Mouse (Mus musculus) cerebellum, adult 2 months (tissue): ENCODE measurements at regions not wholly inside any gene's neighbourhood (a gene's known extent, or its start where the extent isn't known, plus 50 kb on each side); places are given as distances from the start of the nearest gene placed in this dataset.

Source experiments
- DNase-seq, 2 experiments: peaks; one replicate each; pipeline ENCODE4 v3.0.0; 2021
- H3K27ac ChIP-seq: fragments of 200-500 bp; 2 replicates; pipeline ENCODE4 v1.5.1; 2012; ENCODE audit warnings: low read length, control low read depth, inconsistent platforms; ENCODE audit not compliant: insufficient read depth
- H3K27me3 ChIP-seq: fragments of 200-500 bp; 2 replicates; pipeline ENCODE4 v1.6.1; 2012; ENCODE audit warnings: inconsistent platforms, mild to moderate bottlenecking, low read length, moderate library complexity; ENCODE audit not compliant: control insufficient read depth, insufficient read depth
- H3K4me1 ChIP-seq: fragments of 200-500 bp; 2 replicates; pipeline ENCODE4 v1.6.1; 2011; ENCODE audit warnings: low read length; ENCODE audit not compliant: control insufficient read depth, insufficient read depth
- H3K4me3 ChIP-seq: fragments of 200-500 bp; replicated peaks from 2 replicates; pipeline ENCODE3; 2011; ENCODE audit warnings: mild to moderate bottlenecking, low read depth, low read length, control low read depth; ENCODE audit not compliant: insufficient read depth
- CTCF ChIP-seq: fragments of 200-500 bp; IDR thresholded peaks from 2 replicates; pipeline ENCODE4 v1.5.1; 2011; ENCODE audit warnings: low read depth, mild to moderate bottlenecking, control low read depth, low read length, moderate library complexity, borderline replicate concordance; ENCODE audit not compliant: insufficient read depth
- POLR2A ChIP-seq: fragments of 200-500 bp; IDR thresholded peaks from 2 replicates; pipeline ENCODE4 v1.6.1; 2011; ENCODE audit warnings: low read length, control low read depth, borderline replicate concordance; ENCODE audit not compliant: insufficient read depth
- WGBS: fragments of 180-500 bp; shearing (Covaris S2); methylation state at CpG from one replicate; pipeline ENCODE4 v1.1.7; 2018; 5-methylcytosine and 5-hydroxymethylcytosine counted together

DNA sequence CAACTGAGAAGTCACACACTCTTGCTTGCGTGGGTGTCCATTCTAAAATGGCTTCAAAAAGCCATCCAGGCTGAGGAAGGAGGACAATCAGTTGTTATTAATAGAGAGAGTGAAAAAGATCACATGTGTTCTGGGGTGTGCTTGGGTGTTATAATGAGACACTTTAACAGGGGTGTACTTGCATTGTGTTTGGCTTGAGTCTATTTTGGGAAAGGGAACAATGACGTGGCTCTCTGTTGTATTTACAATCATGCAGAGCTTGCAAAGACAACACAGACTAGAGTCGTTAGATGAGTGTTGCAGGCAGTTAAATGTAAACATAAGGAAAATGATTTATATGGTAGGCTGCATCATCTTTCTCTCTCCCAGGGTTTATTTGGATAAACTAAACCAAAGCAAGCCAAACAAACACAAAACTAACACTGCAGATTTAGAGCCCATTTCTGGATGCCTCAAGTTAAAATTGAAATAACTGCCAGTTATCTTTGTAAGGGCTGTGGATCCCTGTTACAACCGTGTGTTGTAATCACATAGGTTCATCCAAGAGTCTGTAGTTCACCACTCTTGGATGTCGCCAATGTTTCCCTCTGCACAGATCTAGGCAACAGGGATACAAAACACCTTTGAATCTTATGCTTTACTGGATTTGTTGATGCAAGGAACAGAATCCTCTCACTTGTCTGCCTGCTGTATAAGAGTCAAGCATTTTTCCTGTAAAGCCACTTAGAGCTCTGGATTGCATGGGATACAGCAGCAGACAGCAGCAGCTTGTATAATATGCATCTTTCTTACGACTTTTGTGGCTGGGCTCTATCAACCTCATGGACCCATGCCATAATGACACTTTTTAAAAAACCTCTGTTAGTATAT, 139.9 kb upstream of the Rgmb start:
- H3K27me3 ChIP-seq: no peaks in the 10 kb centered on the region
- no peak overlapping the region for H3K4me3 ChIP-seq
- H3K4me1 ChIP-seq: no peaks in the 10 kb centered on the region
- H3K27ac ChIP-seq: no peak overlapping the region
- 80% methylated on average over 6 of the region's 6 CpGs for WGBS
- TF ChIP-seq CTCF: no peak
- no peak for TF ChIP-seq POLR2A
- no peak for DNase-seq

DNA sequence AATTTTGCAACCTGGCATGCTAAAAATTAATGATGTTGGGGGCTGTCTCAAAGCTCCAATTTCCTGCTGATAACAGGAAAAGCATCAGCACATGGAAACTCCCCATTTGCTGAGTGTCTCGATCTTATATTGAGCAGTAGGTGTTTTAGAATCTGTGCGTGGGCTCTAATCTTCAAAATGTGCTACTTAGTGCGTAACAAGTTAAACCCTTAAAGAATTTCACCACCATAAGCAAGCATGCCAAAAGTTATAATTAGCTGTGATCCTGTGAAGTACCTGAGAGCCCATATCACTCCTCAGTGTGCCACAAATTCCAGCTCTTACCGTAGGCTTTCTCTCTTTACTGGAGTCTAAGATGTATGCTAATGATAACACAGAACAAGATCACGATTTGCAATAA, 137.5 kb upstream of the Rgmb start:
- Histone ChIP-seq H3K4me3 (no peak overlapping the region), H3K27ac (no peak overlapping the region), H3K4me1 (no peaks in the 10 kb centered on the region), H3K27me3 (no peaks in the 10 kb centered on the region)
- WGBS: 86% methylated on average over 5 of the region's 5 CpGs
- no peak for TF ChIP-seq CTCF
- TF ChIP-seq POLR2A: no peak
- no peak for DNase-seq

DNA sequence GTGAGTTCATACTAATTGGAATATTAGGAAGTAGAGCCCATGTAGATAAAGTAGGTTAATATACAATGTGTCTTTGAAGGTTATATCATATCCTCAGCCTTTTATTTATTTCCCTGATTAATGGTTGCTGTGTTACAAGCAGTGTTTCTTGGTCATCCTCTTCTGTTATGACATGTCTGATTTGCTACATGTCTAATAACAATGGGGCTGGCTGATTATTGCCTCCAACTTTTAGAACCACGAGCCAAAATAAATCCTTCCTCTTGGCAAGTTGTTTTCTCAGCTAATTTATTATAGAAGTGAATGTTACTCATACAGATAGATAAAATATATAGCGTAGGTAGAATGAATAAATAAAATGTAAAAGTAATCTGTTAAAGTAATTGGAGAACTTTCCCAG, 124.8 kb upstream of the Rgmb start:
- no peaks in the 10 kb centered on the region for H3K27me3 ChIP-seq
- no peak for DNase-seq
- whole genome bisulfite sequencing: 71% methylated on average over 2 of the region's 2 CpGs
- H3K27ac ChIP-seq: no peak overlapping the region
- no peak for TF ChIP-seq POLR2A
- no peak for TF ChIP-seq CTCF
- no peaks in the 10 kb centered on the region for H3K4me1 ChIP-seq
- H3K4me3 ChIP-seq: no peak overlapping the region

DNA sequence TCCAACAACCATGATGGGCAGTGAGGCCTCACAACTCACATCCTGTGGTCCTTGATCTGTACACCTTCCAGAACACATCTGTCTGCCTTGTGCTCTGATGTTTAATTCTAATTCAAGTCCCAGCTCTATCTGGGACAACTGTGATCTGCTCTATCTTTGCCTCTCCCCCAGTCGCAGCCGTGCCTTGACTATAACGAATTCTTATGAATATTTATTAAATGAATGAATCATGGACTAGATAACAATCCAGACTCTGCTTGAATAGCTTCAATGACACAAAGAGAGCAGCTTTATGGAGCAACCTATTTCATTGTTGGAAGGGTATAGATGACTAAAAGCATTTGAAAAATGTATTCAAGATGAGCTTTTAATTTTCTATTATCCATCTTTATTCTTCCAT, 120.8 kb upstream of the Rgmb start:
- no peaks in the 10 kb centered on the region for H3K27me3 ChIP-seq
- H3K4me3 ChIP-seq: no peak overlapping the region
- no peak for TF ChIP-seq POLR2A
- TF ChIP-seq CTCF: no peak
- no peak for DNase-seq
- 25% methylated on average over 3 of the region's 3 CpGs for WGBS
- H3K4me1 ChIP-seq: no peaks in the 10 kb centered on the region
- no peak overlapping the region for H3K27ac ChIP-seq

DNA sequence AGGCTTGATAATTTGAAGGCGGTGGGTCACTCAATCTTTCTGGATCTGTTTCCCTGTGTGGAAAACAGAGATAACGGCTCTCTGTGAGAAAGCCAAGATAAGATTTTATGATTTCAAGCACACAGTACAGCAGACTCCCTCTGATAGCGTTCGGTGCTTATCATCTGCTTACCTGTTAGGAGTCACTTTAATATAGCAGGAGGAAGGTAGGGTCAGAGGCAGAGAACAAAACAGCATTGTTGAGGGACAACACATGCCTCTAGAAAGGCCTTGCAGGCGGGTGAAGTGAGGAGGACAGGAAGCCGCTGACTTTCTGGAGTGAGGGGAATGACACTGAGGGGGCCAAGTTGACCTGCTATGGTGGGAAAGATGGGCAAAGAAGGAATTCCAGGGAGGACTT, 118.9 kb upstream of the Rgmb start:
- Histone ChIP-seq H3K27me3 (no peaks in the 10 kb centered on the region), H3K4me1 (no peaks in the 10 kb centered on the region), H3K27ac (no peak overlapping the region), H3K4me3 (no peak overlapping the region)
- no peak for TF ChIP-seq POLR2A
- TF ChIP-seq CTCF: no peak
- DNase-seq: no peak
- 80% methylated on average over 6 of the region's 6 CpGs for WGBS

DNA sequence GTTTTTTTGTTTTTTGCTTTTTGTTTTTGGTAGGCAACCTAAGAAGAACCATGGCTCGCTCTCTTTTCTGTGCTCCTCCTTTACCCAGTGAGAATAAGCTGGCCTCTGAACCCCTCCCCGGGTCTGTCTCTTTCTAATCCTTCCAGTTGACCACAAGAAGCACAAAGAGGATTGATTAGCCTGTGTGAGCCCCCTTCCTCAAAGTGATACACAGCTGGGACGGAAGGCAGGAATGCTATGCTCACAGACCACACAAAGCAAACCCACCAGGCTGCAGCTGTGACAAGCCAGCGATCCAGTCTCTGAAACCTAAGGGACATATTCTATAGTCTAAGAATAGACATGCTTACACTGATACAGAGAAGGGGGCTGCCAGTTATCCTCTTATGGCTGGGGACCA, 111.5 kb upstream of the Rgmb start:
- Histone ChIP-seq H3K27ac (no peak overlapping the region), H3K4me3 (no peak overlapping the region), H3K4me1 (no peaks in the 10 kb centered on the region), H3K27me3 (no peaks in the 10 kb centered on the region)
- no peak for DNase-seq
- TF ChIP-seq POLR2A (no peak), CTCF (no peak)
- WGBS: 37% methylated on average over 4 of the region's 4 CpGs

DNA sequence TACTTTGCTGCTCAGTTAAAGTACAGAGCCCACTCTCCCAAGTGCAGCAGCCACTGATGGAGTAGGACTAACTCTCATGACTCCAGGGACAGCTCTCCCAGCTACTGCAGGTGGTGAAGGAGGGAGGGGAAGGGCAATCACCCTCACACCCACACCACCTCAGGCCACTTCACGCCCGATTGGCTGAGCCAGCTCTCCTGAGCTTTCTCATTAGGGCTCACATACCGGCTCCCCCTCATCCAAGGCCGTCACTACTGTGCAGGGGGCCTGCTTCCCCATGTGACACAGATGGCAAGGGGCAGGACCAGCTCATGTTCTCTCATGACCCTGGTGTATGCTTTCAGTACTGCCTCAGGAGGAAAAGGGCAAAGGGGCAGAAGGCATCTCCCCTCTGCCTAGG, 87.8 kb upstream of the Rgmb start:
- WGBS: 43% methylated on average over 4 of the region's 4 CpGs
- TF ChIP-seq POLR2A (no peak), CTCF (no peak)
- Histone ChIP-seq H3K4me1 (no peaks in the 10 kb centered on the region), H3K27me3 (no peaks in the 10 kb centered on the region), H3K4me3 (no peak overlapping the region), H3K27ac (no peak overlapping the region)
- DNase-seq: no peak

DNA sequence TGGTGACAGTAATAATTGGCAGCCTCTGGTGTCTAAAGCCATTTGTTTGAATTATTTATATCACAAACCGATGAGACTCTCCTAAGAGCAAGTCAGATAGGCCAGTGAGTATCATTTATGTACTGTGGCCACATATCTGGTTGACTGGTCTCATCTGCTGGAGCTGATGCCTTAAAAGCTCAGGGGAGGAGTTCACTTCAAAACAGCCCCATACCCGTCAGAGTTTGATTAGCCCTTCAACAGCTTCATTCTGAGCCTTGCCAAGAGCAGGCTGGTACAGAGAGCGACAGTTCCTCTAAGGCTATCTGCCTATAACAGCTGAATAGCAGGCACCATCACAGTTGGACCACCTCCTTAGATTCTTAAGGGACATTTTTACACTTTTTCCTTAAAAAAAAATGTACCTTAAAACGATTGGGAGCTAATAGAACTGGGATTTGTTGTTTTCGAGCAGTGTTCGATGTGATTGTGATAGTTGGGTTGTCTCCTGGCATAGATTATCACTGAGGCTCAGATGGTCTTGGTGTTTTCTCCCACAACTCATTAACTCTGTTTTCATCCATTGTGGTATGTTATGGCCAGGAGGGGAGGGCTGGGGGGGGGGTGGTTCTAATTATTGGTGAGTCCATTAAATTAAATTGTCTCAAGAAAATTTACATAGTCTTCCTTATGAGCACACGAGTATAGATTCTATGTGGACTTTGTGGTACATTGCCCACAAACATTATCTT, 68.0 kb upstream of the Rgmb start:
- WGBS: 52% methylated on average over 7 of the region's 7 CpGs
- H3K27ac ChIP-seq: no peak overlapping the region
- no peak for TF ChIP-seq CTCF
- TF ChIP-seq POLR2A: no peak
- H3K27me3 ChIP-seq: no peaks in the 10 kb centered on the region
- no peaks in the 10 kb centered on the region for H3K4me1 ChIP-seq
- DNase-seq: no peak
- no peak overlapping the region for H3K4me3 ChIP-seq
